ENCODE assay signal across 10 mouse cellular contexts in the genomic region with DNA sequence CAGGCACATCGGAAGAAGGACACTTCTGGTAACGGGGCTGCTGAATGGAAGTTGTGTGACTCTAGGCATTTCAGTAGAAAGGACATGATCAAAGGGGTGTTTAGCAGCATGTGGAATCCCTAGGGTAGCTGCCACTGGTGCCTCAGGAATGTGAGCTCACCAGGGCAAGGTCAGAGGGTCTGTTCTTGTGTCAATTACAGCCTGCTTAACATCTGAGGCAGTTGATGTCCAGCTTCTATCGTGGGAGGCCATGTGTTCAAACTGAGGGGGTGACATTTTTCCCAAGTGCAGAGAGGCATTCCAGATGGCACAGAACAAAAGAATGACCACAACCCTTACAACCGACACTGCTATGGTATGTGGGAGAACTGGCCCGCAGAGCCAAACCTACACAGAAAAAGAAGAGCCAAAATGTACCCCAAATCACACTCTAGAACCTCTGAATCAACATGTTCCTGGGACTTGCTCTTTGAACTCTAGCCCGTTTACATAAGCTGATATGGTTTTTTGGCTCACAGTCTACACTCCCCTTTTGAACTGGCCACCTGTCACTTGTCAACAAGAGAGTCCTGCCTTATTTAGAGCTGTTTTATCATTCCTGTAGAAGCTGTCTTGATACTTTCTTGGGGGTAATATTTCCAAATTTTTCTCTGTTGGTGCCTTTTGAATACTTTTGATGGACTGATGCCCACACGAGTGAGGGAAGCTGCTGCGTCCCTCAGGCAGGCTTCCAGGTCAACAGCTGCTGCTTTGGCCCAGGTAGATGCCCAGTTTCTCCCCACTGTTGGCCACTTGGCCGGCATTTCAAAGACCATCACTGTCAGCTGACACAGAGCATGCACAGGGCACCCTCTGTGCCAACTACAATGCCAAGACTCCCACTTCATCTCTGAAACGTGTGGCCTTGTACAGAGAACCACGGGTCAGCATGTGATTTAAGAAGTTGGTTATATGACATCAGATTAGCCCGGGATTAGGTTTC. TPM values are rescaled to one million over a fixed set of nuclear protein-coding genes. Genes with fewer than 3 reads are reported as not detected.
A peak's percentile ranks its signal among the peaks of the same experiment; 100 is the strongest.
DNase-seq lines count a peak whose midpoint lies in the region; ATAC-seq and TF ChIP-seq lines count a peak whose summit lies in the region.
"Had no signal": no experiment of that assay in that cellular context is flagged by ENCODE, and none has a peak within 500 bp of the region (broad histone marks: within the 10 kb centered on the region; RNA-seq: fewer than 3 reads in every experiment).

No protein-coding gene starts in this region.

- H3K79me2 ChIP-seq in heart, adult 2 months (replicated peaks; ENCODE audit: control insufficient read depth, insufficient read depth, low read length): no peaks in the 10 kb centered on the region

- intact Hi-C loops in heart, adult 2 months (cut with DNase I): loop anchor here (5.0 kb wide), 2 partner anchors 75 to 380 kb away; no protein-coding TSS in a partner anchor

- no peak for ATAC-seq in heart, embryonic 11.5 days (replicated peaks; ENCODE audit: insufficient number of reproducible peaks, low FRiP score, low TSS enrichment)
- ATAC-seq in cerebellum, adult (ENCODE audit: insufficient number of reproducible peaks, low FRiP score, low TSS enrichment): peak; percentile 87
- ATAC-seq: midbrain, embryonic 16.5 days had no signal

- no peak for TF ChIP-seq POLR2A in heart, adult 2 months (IDR thresholded peaks at IDR 0.05; ENCODE audit: insufficient read depth, low read depth, low read length)

- H3K9ac ChIP-seq in heart, adult 2 months (ENCODE audit: low read depth, low read length): no peak overlapping the region
- H3K9ac ChIP-seq in heart, embryonic 11.5 days (ENCODE audit: low read depth, low read length): no peak overlapping the region
- H3K9ac ChIP-seq: liver, embryonic 13.5 days had no signal

- H3K27ac ChIP-seq in heart, adult 2 months: peak overlapping the region; percentile 69; the same call in 1 of the 2 replicates
- H3K27ac ChIP-seq in heart, embryonic 11.5 days (ENCODE audit: low read depth, low read length): no peak overlapping the region
- H3K27ac ChIP-seq in forebrain, embryonic 10.5 days: no peak overlapping the region
- H3K27ac ChIP-seq: liver, embryonic 13.5 days had no signal

- TF ChIP-seq CTCF in heart, adult 2 months (IDR thresholded peaks at IDR 0.05): no peak

- H3K27me3 ChIP-seq in heart, adult 2 months (ENCODE audit: control insufficient read depth, insufficient read depth, low read length): peaks cover 1% of the 10 kb centered on the region; the same call in 1 of the 2 replicates
- no peaks in the 10 kb centered on the region for H3K27me3 ChIP-seq in heart, embryonic 11.5 days (ENCODE audit: control insufficient read depth, insufficient read depth, low read length)
- H3K27me3 ChIP-seq in forebrain, embryonic 10.5 days (ENCODE audit: poor library complexity, severe bottlenecking): no peaks in the 10 kb centered on the region
- H3K27me3 ChIP-seq: liver, embryonic 13.5 days had no signal

- H3K36me3 ChIP-seq in heart, adult 2 months (ENCODE audit: control insufficient read depth, insufficient read depth, low read length): no peaks in the 10 kb centered on the region
- no peaks in the 10 kb centered on the region for H3K36me3 ChIP-seq in heart, embryonic 11.5 days (ENCODE audit: control insufficient read depth, insufficient read depth, low read length)
- no peaks in the 10 kb centered on the region for H3K36me3 ChIP-seq in forebrain, embryonic 10.5 days (replicated peaks)
- H3K36me3 ChIP-seq: liver, embryonic 13.5 days had no signal

- H3K9me3 ChIP-seq in heart, embryonic 11.5 days (replicated peaks; ENCODE audit: control insufficient read depth, low read length): no peaks in the 10 kb centered on the region
- no peaks in the 10 kb centered on the region for H3K9me3 ChIP-seq in forebrain, embryonic 10.5 days
- H3K9me3 ChIP-seq: liver, embryonic 13.5 days had no signal

- H3K4me2 ChIP-seq in heart, embryonic 11.5 days: no peak overlapping the region
- H3K4me2 ChIP-seq: liver, embryonic 13.5 days had no signal

- H3K4me1 ChIP-seq in heart, adult 2 months (ENCODE audit: control insufficient read depth, insufficient read depth, low read length): peaks cover 20% of the 10 kb centered on the region
- peaks cover 4% of the 10 kb centered on the region; the same call in 1 of the 2 replicates for H3K4me1 ChIP-seq in heart, embryonic 11.5 days (ENCODE audit: control insufficient read depth, insufficient read depth, low read length)
- peaks cover 8% of the 10 kb centered on the region for H3K4me1 ChIP-seq in forebrain, embryonic 10.5 days
- H3K4me1 ChIP-seq: liver, embryonic 13.5 days had no signal

- DNase-seq in heart, adult 2 months: peak in 1 of 2 experiments; percentile 33
- DNase-seq in embryo, embryonic 11 days: peak; percentile 48
- peak; percentile 37 for DNase-seq in lung, postnatal 14 days
- DNase-seq in forebrain, embryonic 10.5 days (ENCODE audit: extremely low spot score, low spot score): no peak
- no peak for DNase-seq in right cerebral cortex, adult 18-20 months
- DNase-seq in spleen, postnatal 10 days (ENCODE audit: low spot score in 2 of 2): no peak
- DNase-seq: liver, embryonic 13.5 days had no signal

- no peak for TF ChIP-seq EP300 in heart, adult 2 months (IDR thresholded peaks at IDR 0.05; ENCODE audit: insufficient read depth, low read depth, low read length)

- WGBS in heart, adult 2 months: 56% methylated on average over 12 of the region's 12 CpGs
- 65% methylated on average over 12 of the region's 12 CpGs for WGBS in heart, embryonic 11.5 days (ENCODE audit: insufficient replicate concordance)
- 71% methylated on average over 12 of the region's 12 CpGs for WGBS in forebrain, embryonic 10.5 days

- H3K4me3 ChIP-seq in heart, adult 2 months: no peak overlapping the region
- no peak overlapping the region for H3K4me3 ChIP-seq in heart, embryonic 11.5 days (ENCODE audit: low read depth, low read length)
- H3K4me3 ChIP-seq in forebrain, embryonic 10.5 days: no peak overlapping the region
- H3K4me3 ChIP-seq: liver, embryonic 13.5 days had no signal

RNA-seq across cellular contexts. Expression of a gene that starts 51.8 kb away (rescaled TPM):
- 10 to 100 TPM; 15.1 to 15.2 TPM for total RNA-seq in heart, adult 2 months (2021)
- 15.5 and 17.8 TPM in 2 replicates for polyA plus RNA-seq in heart, adult 2 months (2012; rRNA removed)
- 49.0 and 49.8 TPM in 2 replicates for polyA plus RNA-seq in heart, embryonic 11.5 days (2014; fragmentation: Nextera tagmentation; extraction: Ambion mirVana)
- 69.1 and 70.3 TPM in 2 replicates for polyA plus RNA-seq in forebrain, embryonic 10.5 days (2016; fragmentation: Nextera tagmentation; extraction: Ambion mirVana)

RNA-seq across cellular contexts. Expression of a gene that starts 52.0 kb away (rescaled TPM):
- total RNA-seq in heart, adult 2 months (2021): 10 to 100 TPM; 26.5 to 28.6 TPM
- 21.1 and 24.2 TPM in 2 replicates for polyA plus RNA-seq in heart, adult 2 months (2012; rRNA removed)
- 73.0 and 80.8 TPM in 2 replicates for polyA plus RNA-seq in heart, embryonic 11.5 days (2014; fragmentation: Nextera tagmentation; extraction: Ambion mirVana)
- polyA plus RNA-seq in forebrain, embryonic 10.5 days (2016; fragmentation: Nextera tagmentation; extraction: Ambion mirVana): 118 and 119 TPM in 2 replicates

Comparison
In these comparisons a context has a peak if more than half of its experiments do, and no peak if none do; other contexts are left out.
1. DNase-seq: peak in embryo, embryonic 11 days (single experiment) and lung, postnatal 14 days (single experiment); none in forebrain, embryonic 10.5 days (single experiment), right cerebral cortex, adult 18-20 months (single experiment) and spleen, postnatal 10 days (0 of 2).